Mouse (Mus musculus) MEL (cell line): ENCODE results near the gene Scn3b.

Experiments used
- CTCF ChIP-seq, 3 experiments: IDR thresholded peaks in 2 of 3; conservative IDR thresholded peaks in 1 of 3; 2 replicates each; pipeline ENCODE4 v1.5.1; 2011 to 2012; ENCODE audit warnings: low read length in 3 of 3, low read depth in 2 of 3, mild to moderate bottlenecking in 2 of 3, improper control_type of control experiment in 1 of 3, inconsistent platforms in 1 of 3, mixed read lengths in 1 of 3, moderate library complexity in 1 of 3; ENCODE audit not compliant: control insufficient read depth in 1 of 3, insufficient read depth in 1 of 3, poor library complexity in 1 of 3, severe bottlenecking in 1 of 3
- MAX ChIP-seq: IDR thresholded peaks from 2 replicates; pipeline ENCODE4 v1.6.1; 2011; ENCODE audit warnings: low read length, improper control_type of control experiment
- POLR2A ChIP-seq, 2 experiments: IDR thresholded peaks; 2 replicates each; pipeline ENCODE4 v1.6.1; 2011 to 2012; ENCODE audit warnings: low read length in 2 of 2, mild to moderate bottlenecking in 2 of 2, control low read depth in 1 of 2, improper control_type of control experiment in 1 of 2, low read depth in 1 of 2, moderate library complexity in 1 of 2; ENCODE audit not compliant: control insufficient read depth in 1 of 2, insufficient read depth in 1 of 2, poor library complexity in 1 of 2
- POLR2AphosphoS5 ChIP-seq: IDR thresholded peaks from 2 replicates; pipeline ENCODE4 v1.6.1; 2012; ENCODE audit warnings: low read depth, borderline replicate concordance, mild to moderate bottlenecking, inconsistent platforms, low read length, moderate library complexity, mixed read lengths
- TCF12 ChIP-seq: IDR thresholded peaks from 2 replicates; pipeline ENCODE4 v1.6.1; 2014; ENCODE audit warnings: low read depth, mild to moderate bottlenecking, inconsistent platforms, low read length, improper control_type of control experiment, moderate library complexity
- USF1 ChIP-seq: IDR thresholded peaks from 2 replicates; pipeline ENCODE4 v1.6.1; 2014; ENCODE audit warnings: low read depth, mild to moderate bottlenecking, inconsistent platforms, low read length, improper control_type of control experiment, moderate library complexity
- ZMIZ1 ChIP-seq: IDR thresholded peaks from 2 replicates; pipeline ENCODE4 v1.6.1; 2012; ENCODE audit warnings: low read depth, mild to moderate bottlenecking, inconsistent platforms, low read length, improper control_type of control experiment, moderate library complexity

DNA sequence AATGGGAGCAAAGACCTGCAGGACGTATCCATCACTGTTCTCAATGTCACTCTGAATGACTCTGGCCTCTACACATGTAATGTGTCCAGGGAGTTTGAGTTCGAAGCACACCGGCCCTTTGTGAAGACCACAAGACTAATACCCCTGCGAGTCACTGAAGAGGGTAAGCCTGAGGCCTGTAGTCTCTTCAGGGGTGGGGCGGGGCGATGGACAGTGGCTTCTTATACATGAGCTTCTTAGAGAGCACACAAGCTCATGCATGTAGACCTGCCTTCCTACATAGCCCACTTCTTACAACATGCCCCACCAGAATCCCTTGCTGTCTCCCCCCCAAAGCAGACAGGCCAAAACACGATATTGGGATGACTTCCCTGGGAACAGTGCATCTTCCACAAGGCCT is 10.4 kb downstream of the Scn3b start:
- no peak for TF ChIP-seq CTCF (IDR thresholded peaks at IDR 0.05 in 2 of 3, conservative IDR thresholded peaks at IDR 0.05 in 1 of 3; ENCODE audit: control insufficient read depth in 1 of 3, insufficient read depth in 1 of 3, low read depth in 2 of 3, low read length in 3 of 3, poor library complexity in 1 of 3, severe bottlenecking in 1 of 3)
- no peak for TF ChIP-seq USF1
- TF ChIP-seq POLR2AphosphoS5, result no peak
- TF ChIP-seq POLR2A (IDR thresholded peaks at IDR 0.05; ENCODE audit: control insufficient read depth in 1 of 2, insufficient read depth in 1 of 2, low read depth in 1 of 2, low read length in 2 of 2, poor library complexity in 1 of 2), result no peak
- no peak for TF ChIP-seq TCF12
- TF ChIP-seq ZMIZ1, result no peak
- no peak for TF ChIP-seq MAX
